Mouse (Mus musculus): ENCODE results near the gene Fezf2. TPM values are rescaled to one million over a fixed set of nuclear protein-coding genes. Genes with fewer than 3 reads are reported as not detected.
A peak's percentile ranks its signal among the peaks of the same experiment; 100 is the strongest.

Fezf2 gene
- 26.8 and 27.5 TPM in 2 replicates for total RNA-seq (2014; rRNA removed)
- polyA plus RNA-seq (2015; fragmentation: Nextera tagmentation; extraction: Ambion mirVana): 40.7 and 42.2 TPM in 2 replicates

DNA sequence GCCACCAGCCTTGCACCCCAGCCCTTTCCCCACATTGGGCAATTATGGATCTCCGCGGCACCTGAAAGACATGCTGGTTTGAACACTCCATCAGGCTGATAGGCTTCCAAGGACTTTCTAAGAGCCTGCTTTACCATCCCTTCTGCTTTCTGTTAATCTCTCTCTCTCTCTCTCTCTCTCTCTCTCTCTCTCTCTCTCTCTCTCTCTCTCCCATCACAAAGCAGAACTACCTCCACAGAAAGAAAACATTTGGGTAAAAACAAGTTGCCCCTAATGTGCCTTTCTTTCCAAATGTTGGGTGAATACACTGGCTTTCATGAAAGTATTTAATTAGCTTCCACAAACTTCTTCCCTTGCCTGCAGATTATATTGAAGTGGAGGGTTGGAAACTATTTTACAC, at the start of gene Fezf2:
Gene Fezf2, minus strand, starts transcription at position 101 of the 400 bp plus-strand sequence.
- Histone ChIP-seq H3K27ac (ENCODE audit: low read depth, low read length) (peak within 1 kb of the TSS; percentile 87; the same call in 1 of the 2 replicates), H3K4me2 (ENCODE audit: low read depth) (peak within 1 kb of the TSS; percentile 56), H3K9ac (peak within 1 kb of the TSS; percentile 19), H3K4me3 (ENCODE audit: low read depth, low read length) (peak within 1 kb of the TSS; percentile 42; the same call in 1 of the 2 replicates), H3K27me3 (ENCODE audit: insufficient read depth, low read length) (peaks cover 38% of the 10 kb centered on the region), H3K9me3 (ENCODE audit: low read length) (no peaks in the 10 kb centered on the region), H3K36me3 (ENCODE audit: insufficient read depth) (no peaks in the 10 kb centered on the region), H3K4me1 (ENCODE audit: insufficient read depth) (no peaks in the 10 kb centered on the region)
- 21% methylated on average over 2 of the region's 2 CpGs for WGBS
- DNase-seq (peak; percentile 14), ATAC-seq (no peak)
- TF ChIP-seq CTCF (IDR thresholded peaks at IDR 0.05; ENCODE audit: low read depth): no peak

DNA sequence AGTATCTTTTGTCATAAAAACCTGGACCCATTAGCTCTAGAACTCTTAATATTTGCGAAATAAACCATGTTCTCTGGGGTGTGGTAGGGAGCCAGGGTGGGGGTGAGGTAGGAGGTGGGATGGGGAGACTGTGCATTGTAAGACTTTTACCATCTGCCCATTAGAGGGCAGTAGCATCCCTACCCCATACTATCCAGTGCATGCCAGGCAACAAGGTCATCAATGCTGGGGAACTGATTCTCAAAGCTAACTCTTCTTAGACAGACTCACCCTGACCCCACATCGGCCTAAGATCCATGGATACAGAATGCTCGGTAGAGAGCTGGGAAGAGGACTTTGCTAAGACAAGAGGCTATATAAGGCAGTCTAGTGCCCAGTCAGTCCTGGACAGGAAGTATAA, 49.6 kb upstream of the Fezf2 start:
- H3K4me1 ChIP-seq (ENCODE audit: insufficient read depth): 0 out of 2 replicates have a peak, but pooled peaks cover 11% of the 10 kb centered on the region
- no peaks in the 10 kb centered on the region for H3K27me3 ChIP-seq (ENCODE audit: insufficient read depth, low read length)
- 84% methylated on average over 3 of the region's 3 CpGs for WGBS
- H3K4me3 ChIP-seq (ENCODE audit: low read depth, low read length): no peak overlapping the region
- H3K27ac ChIP-seq (ENCODE audit: low read depth, low read length): no peak overlapping the region
- no peak for TF ChIP-seq CTCF (IDR thresholded peaks at IDR 0.05; ENCODE audit: low read depth)
- no peak for ATAC-seq
- no peaks in the 10 kb centered on the region for H3K9me3 ChIP-seq (ENCODE audit: low read length)
- no peak overlapping the region for H3K9ac ChIP-seq
- H3K36me3 ChIP-seq (ENCODE audit: insufficient read depth): no peaks in the 10 kb centered on the region
- no peak overlapping the region for H3K4me2 ChIP-seq (ENCODE audit: low read depth)
- no peak for DNase-seq

DNA sequence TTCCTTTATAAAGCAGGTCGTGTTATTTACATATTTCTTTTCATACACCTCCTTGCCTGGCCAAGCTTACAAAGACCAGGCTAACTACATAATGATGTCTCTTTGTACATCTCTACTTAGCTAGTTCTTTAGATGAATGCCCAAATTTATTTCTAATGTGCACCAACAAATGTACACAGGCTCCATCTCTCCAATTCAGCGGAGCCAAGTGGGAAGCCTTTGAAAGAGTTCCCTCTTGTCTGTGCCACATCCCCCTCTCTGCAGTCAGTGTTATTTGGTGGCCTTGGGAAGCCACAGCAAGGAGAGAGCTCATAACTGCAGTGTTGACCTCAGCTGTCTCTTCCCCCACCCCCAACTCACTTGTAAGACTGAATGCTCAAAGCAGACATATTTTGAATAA, 46.3 kb upstream of the Fezf2 start:
- H3K27me3 ChIP-seq (ENCODE audit: insufficient read depth, low read length): no peaks in the 10 kb centered on the region
- no peaks in the 10 kb centered on the region for H3K9me3 ChIP-seq (ENCODE audit: low read length)
- 16% methylated on average over 2 of the region's 2 CpGs for WGBS
- TF ChIP-seq CTCF (IDR thresholded peaks at IDR 0.05; ENCODE audit: low read depth): no peak
- no peaks in the 10 kb centered on the region for H3K36me3 ChIP-seq (ENCODE audit: insufficient read depth)
- ATAC-seq: no peak
- DNase-seq: no peak
- no peak overlapping the region for H3K27ac ChIP-seq (ENCODE audit: low read depth, low read length)
- peaks cover 24% of the 10 kb centered on the region; the same call in 1 of the 2 replicates for H3K4me1 ChIP-seq (ENCODE audit: insufficient read depth)
- no peak overlapping the region for H3K4me2 ChIP-seq (ENCODE audit: low read depth)
- H3K9ac ChIP-seq: no peak overlapping the region
- no peak overlapping the region for H3K4me3 ChIP-seq (ENCODE audit: low read depth, low read length)

DNA sequence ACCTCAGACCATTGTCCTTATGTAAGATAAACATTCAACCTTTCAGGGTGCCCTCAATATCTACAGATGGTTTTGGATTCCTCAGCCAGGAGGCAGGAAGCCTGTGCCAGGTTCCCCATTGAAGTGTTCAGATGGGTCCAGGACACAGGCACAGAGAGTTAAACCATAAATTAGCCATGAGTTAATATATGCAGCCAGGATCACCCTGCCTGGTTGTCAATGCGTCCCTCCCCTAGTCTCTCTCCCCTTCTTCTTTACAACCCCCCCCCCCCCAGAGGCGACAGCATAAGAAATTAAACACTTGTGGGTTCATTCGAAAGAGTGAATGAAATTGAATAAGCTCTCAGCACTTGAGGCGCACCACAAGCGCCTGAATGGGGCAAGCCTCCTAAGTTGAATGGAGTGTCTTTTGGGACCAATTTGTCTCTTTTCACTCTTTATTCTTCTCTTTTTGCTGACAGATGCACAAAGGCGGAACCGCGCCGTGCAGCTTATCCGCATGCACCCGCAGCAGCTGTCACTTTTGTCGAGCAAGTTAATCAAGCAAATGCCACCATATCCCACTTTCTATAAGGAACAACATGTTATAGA, 45.4 kb upstream of the Fezf2 start:
- no peak overlapping the region for H3K9ac ChIP-seq
- 0 out of 2 replicates have a peak overlapping the region, but pooled peaks have one; percentile 16 for H3K27ac ChIP-seq (ENCODE audit: low read depth, low read length)
- no peaks in the 10 kb centered on the region for H3K36me3 ChIP-seq (ENCODE audit: insufficient read depth)
- H3K4me1 ChIP-seq (ENCODE audit: insufficient read depth): peaks cover 33% of the 10 kb centered on the region
- DNase-seq: peak; percentile 78
- no peaks in the 10 kb centered on the region for H3K27me3 ChIP-seq (ENCODE audit: insufficient read depth, low read length)
- peak; percentile 71 for ATAC-seq
- H3K4me3 ChIP-seq (ENCODE audit: low read depth, low read length): no peak overlapping the region
- WGBS: 8% methylated on average over 12 of the region's 12 CpGs
- no peak overlapping the region for H3K4me2 ChIP-seq (ENCODE audit: low read depth)
- no peaks in the 10 kb centered on the region for H3K9me3 ChIP-seq (ENCODE audit: low read length)
- no peak for TF ChIP-seq CTCF (IDR thresholded peaks at IDR 0.05; ENCODE audit: low read depth)

DNA sequence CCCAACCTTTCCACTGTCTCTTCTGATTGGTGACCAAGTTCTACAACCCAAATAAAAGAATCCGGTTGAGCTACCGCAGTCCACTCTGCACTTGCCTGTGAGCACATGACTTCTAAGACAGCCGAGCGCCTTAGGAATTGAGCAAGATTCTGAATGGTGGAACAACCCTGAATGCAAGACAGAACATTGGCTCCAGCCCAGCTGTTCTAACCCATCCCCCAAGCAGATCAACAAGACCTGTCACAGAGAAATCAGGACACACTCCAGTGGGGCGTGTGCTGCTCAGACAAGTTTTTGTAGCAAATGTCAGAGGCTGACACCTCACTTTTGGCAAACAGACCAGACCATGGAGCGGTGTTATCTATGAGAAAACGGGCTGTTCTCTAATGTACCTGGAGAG, 43.2 kb upstream of the Fezf2 start:
- no peaks in the 10 kb centered on the region for H3K9me3 ChIP-seq (ENCODE audit: low read length)
- no peaks in the 10 kb centered on the region for H3K27me3 ChIP-seq (ENCODE audit: insufficient read depth, low read length)
- H3K4me3 ChIP-seq (ENCODE audit: low read depth, low read length): no peak overlapping the region
- H3K4me2 ChIP-seq (ENCODE audit: low read depth): no peak overlapping the region
- ATAC-seq (no peak), DNase-seq (no peak)
- H3K36me3 ChIP-seq (ENCODE audit: insufficient read depth): 0 out of 2 replicates have a peak, but pooled peaks cover 3% of the 10 kb centered on the region
- TF ChIP-seq CTCF (IDR thresholded peaks at IDR 0.05; ENCODE audit: low read depth): no peak
- H3K27ac ChIP-seq (ENCODE audit: low read depth, low read length): no peak overlapping the region
- no peak overlapping the region for H3K9ac ChIP-seq
- H3K4me1 ChIP-seq (ENCODE audit: insufficient read depth): peaks cover 36% of the 10 kb centered on the region
- WGBS: 25% methylated on average over 7 of the region's 7 CpGs

DNA sequence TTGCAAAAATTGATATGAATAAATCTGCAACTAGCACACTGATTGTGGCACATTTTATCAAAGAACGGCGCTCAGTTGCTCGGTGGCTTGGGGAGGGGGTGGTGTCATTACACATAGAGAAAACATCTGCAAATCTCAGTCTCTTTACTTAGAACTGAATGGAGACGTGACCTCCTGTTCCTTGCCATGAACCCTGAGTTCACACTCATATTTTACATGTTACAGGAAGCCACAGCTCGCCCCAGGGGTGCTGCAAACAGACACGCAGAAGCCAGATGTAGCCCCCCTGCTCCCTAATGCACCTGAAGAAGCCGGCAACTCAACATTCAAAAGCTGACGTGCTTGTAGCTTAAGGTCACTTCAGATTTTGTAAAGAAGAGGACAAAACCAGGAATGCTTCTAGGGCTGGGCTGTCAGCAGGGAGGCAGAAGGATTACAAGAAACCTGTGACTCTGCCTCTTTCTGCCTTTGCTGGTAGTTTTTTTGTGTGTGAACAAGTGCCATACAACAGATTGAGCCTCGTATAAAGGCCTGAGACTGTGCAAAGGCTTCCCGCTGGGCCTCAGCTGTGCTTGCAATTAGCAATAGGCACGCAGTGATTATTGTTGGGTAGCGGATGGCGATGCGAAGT, 40.9 kb upstream of the Fezf2 start:
- ATAC-seq: peak; percentile 67
- no peaks in the 10 kb centered on the region for H3K27me3 ChIP-seq (ENCODE audit: insufficient read depth, low read length)
- H3K9me3 ChIP-seq (ENCODE audit: low read length): no peaks in the 10 kb centered on the region
- H3K27ac ChIP-seq (ENCODE audit: low read depth, low read length): no peak overlapping the region
- H3K4me1 ChIP-seq (ENCODE audit: insufficient read depth): peaks cover 36% of the 10 kb centered on the region
- DNase-seq: peak; percentile 69
- WGBS: 11% methylated on average over 14 of the region's 14 CpGs
- no peak overlapping the region for H3K4me2 ChIP-seq (ENCODE audit: low read depth)
- 0 out of 2 replicates have a peak, but pooled peaks cover 3% of the 10 kb centered on the region for H3K36me3 ChIP-seq (ENCODE audit: insufficient read depth)
- no peak overlapping the region for H3K9ac ChIP-seq
- no peak overlapping the region for H3K4me3 ChIP-seq (ENCODE audit: low read depth, low read length)
- no peak for TF ChIP-seq CTCF (IDR thresholded peaks at IDR 0.05; ENCODE audit: low read depth)

DNA sequence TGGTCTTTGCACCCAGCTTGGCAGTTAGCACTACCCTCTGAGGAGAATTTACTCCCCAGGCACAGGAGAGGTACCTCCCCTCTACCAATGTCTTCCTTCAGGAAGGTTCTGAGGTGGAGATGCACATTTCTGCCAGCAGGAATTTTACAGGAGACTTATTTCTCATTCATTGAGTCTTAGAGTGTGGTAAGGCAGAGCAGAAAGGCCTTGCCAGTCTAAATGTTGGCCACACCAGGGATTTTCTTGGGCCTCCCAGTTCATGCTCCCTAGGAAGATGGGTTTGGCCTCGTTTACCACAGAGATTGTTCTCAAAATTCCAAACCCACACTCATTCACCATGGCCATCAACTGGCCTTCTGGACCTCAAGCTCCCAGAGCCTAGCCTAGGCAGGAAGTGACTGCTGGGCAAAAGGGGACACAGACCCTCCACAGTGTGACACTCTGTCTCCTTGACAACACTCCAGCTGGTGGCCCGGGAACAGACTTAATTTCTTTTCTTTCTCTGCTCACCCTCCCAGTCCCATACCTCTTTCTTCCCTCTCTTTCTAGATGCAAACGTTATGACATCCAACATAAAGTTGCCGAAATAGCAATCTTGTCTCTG, 40.3 kb upstream of the Fezf2 start:
- no peak for TF ChIP-seq CTCF (IDR thresholded peaks at IDR 0.05; ENCODE audit: low read depth)
- H3K4me3 ChIP-seq (ENCODE audit: low read depth, low read length): no peak overlapping the region
- H3K9ac ChIP-seq: no peak overlapping the region
- H3K27ac ChIP-seq (ENCODE audit: low read depth, low read length): no peak overlapping the region
- H3K4me2 ChIP-seq (ENCODE audit: low read depth): no peak overlapping the region
- H3K4me1 ChIP-seq (ENCODE audit: insufficient read depth): peaks cover 32% of the 10 kb centered on the region
- ATAC-seq: peak; percentile 32
- 0 out of 2 replicates have a peak, but pooled peaks cover 3% of the 10 kb centered on the region for H3K36me3 ChIP-seq (ENCODE audit: insufficient read depth)
- no peaks in the 10 kb centered on the region for H3K9me3 ChIP-seq (ENCODE audit: low read length)
- 16% methylated on average over 4 of the region's 4 CpGs for WGBS
- DNase-seq: no peak
- no peaks in the 10 kb centered on the region for H3K27me3 ChIP-seq (ENCODE audit: insufficient read depth, low read length)
